Mouse (Mus musculus) telencephalon, adult 2 months (tissue): ENCODE measurements around the gene Trpc1.

Experiments used
- DNase-seq: peaks from one replicate; pipeline ENCODE4 v3.0.0-alpha.2; 2011; ENCODE audit warnings: low read depth, low spot score

The Trpc1 gene

DNA sequence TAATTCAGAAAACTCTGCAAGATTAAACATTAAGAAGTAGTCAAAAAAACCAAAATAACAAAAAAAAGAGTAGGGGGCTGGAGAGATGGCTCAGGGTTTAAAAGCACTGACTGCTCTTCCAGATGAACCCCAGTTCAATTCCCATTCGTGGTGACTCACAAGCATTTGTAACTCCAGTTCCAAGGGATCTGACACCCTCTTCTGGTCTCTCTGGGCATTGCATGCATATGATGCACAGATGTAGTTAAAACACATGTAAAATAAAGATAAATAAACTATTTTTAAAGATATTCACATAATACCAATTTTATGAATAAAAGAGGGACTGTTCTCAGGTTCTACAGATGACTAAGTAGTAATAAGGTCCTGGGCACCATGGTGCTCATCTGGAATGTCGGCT lies 52.4 kb downstream of the Trpc1 start:
- no peak for DNase-seq

GRCm38 (mm10) chr9:95696581-95696980 lies 53.6 kb downstream of the Trpc1 start:
- no peak for DNase-seq

GRCm38 (mm10) chr9:95695023-95695422 lies 55.2 kb downstream of the Trpc1 start:
- no peak for DNase-seq

GRCm38 (mm10) chr9:95694526-95694925 lies 55.6 kb downstream of the Trpc1 start:
- DNase-seq = no peak

GRCm38 (mm10) chr9:95693528-95694100 lies 56.6 kb downstream of the Trpc1 start:
- DNase-seq = no peak

DNA sequence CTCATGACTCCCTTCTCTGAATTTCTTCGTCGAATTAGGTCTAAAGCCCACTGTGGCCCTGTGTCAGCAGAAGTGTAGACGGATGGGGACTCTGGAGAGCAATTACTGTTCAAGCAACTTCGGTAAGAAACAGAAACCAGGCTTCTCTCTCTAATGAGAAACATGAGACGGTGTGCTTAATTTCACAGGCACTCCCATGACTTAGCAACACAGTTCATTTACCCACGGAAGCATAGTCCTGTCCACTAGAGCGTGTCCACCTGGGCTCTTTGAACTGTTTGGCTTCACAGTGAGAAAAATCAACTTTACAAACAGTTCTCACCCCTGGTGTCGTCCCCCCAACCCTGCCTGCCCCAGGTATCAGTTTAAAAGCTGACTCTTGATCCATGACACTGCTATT lies 57.4 kb downstream of the Trpc1 start:
- no peak for DNase-seq

GRCm38 (mm10) chr9:95688064-95688463 lies 62.1 kb downstream of the Trpc1 start:
- no peak for DNase-seq

GRCm38 (mm10) chr9:95685660-95686440 lies 64.3 kb downstream of the Trpc1 start:
- no peak for DNase-seq

DNA sequence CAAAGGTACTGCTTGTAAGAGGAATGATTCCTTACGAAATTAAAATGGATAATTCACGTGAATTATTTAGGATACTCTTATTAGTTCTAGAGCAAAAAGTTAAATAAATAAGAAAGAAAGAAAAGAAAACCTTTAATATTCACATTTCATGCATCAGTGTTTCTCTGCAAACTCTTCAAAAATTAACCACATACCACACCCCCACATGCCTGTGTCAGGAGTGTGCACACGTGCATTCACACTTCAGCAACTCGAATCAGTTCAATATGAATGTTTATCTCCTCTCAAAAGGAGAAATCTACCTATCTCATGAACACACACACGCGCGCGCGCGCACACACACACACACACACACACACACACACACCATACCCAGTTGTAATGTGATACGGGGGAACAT lies 69.5 kb downstream of the Trpc1 start:
- DNase-seq = no peak

DNA sequence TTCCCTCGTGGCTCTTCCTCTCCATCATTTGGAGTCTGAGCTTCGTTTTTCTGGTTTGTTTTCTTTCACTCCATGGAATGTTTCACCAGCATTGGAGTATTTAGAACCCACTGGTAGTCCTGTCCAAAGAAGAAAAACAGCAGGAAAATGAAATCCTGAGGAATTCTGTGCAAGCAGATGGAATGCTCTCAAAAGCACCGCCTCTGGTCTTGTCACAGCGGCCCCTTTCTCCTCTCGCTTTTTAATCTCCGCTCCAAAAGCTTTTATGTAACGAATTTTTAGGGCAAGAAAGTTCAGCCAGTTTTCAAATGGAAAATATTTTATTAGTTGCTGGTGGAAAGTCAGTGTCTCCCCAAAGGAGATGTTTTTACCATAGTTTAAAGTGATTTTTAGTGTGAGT lies 70.2 kb downstream of the Trpc1 start:
- no peak for DNase-seq

DNA sequence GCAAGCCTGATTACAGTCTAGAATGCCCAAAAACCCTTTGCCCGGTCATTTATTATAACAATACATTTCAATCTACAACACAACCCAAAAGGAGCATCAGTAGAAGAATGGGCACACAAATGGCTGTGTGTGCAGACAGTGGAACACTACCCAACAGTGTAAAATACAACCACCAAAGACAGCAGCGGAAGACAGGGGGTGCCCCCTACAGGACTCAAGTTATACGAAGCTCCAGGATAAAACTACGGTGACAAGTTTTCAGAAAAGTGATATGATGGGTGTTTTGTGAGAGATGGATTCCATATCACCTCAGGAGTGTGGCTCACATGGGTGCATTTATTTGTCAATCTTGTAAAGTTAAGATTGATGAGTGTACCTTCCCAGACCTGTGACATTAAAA lies 74.2 kb downstream of the Trpc1 start:
- DNase-seq = no peak

DNA sequence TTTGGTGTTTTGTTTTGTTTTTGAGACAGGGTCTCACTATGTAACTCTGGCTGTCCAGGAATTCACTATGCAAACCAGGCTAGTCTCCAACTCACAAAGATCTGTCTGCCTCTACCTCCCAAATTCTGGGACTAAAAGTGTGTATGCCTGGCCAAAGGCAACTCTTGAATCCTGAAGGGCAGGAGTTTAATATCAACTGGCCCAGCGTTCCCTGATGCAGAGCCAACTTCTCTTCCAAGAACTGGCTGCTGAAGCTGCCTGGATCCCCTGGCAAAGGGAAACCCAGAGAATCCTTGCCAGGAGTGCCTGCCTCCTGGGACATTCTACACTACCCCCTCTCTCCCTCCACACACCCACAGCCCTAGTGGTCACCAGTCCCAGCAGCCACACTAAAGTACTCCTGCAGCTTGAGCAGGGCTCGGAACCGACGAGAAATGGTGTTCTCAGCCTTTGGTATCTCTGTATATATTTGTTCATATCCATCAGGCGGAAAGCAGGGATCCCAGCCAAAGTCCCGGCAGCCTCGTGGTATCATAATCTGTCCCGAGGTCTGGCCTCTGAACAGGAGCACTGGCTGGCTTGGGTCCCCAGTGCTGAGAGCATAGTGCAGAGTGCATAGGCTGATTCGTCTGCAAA lies 75.0 kb downstream of the Trpc1 start:
- no peak for DNase-seq

- DNase-seq = no peak
Measured at GRCm38 (mm10) chr9:95672760-95673159, 77.4 kb downstream of the Trpc1 start.

DNA sequence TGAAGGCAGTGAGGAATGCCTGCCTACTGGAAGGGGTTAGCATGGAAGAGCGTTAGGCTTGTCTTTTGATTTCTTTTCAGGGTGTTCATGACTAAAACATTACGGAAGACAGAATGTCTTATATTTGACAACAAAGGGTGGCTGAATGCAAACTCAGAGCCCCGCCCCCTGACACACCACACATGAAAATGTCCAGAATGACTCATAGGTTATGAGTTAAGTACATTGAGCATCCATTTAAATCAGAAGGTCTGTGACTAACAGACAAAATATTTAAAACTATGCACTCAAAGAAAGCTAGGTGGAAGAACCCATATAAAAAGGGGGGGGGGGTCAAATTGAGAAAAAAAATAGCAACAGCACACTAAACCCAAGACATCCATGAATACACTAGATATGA lies 77.8 kb downstream of the Trpc1 start:
- DNase-seq = no peak

- DNase-seq = no peak
Measured at GRCm38 (mm10) chr9:95668306-95668705, 81.9 kb downstream of the Trpc1 start.

GRCm38 (mm10) chr9:95667836-95668235 lies 82.3 kb downstream of the Trpc1 start:
- DNase-seq = peak; percentile 49

- DNase-seq = no peak
Measured at GRCm38 (mm10) chr9:95665835-95666234, 84.3 kb downstream of the Trpc1 start.

DNA sequence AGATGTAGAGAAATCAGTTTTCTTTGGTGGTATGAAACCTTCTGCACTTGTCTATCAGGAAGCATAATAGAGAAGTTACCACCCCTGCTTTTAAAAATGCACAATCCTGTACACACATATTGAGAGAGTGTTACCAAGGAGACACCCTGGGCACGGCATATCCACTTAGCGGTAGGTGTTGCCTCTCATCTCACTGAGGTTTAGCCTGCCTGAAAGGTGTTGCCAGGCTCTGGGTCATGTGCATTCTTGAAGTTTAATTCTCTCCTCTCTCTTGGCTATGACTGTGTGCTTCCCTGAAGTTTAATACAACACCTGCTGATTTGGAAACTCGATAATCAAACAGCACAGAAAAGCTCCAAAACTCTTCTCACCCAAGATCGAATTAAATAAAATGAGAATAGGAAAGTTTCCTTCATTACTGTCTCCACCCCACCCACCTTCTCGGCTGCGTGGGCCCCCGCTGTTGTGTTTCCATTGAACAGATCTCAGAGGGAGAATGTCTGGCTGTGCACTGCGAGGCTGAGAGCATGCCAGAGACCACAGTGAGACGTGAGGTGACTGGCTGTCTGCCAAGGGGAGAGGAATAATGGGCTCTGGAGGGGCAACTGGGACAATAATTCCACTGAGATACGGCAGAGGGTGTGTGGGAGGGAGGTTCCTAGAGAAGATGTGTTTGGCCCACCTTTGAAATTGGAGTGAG lies 85.7 kb downstream of the Trpc1 start:
- peak; percentile 17 for DNase-seq

DNA sequence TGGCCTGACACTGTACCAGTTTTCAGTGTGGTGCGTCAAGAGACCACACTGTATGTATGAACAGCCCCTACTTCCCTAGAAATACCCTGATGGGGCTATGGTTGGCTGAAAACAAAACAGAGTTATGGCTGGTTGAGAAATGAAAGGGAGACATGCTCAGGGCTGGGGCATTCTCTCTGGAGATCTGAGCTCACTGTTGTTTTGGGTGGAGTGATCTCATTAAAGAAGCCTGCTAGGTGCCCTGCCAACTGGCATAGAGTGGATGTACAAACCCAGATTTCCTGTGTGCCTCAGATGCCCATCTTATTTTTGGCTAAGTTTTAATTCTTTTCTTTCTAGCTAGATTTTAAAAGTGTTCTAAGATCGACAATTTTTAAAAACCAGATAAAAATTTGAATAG lies 92.2 kb downstream of the Trpc1 start:
- no peak for DNase-seq
